Mouse (Mus musculus): ENCODE results near the gene Oxld1. TPM values are rescaled to one million over a fixed set of nuclear protein-coding genes. Genes with fewer than 3 reads are reported as not detected.

Gene Oxld1
- polyA plus RNA-seq, 1 experiment from 2014 or later: 15.8 TPM

DNA sequence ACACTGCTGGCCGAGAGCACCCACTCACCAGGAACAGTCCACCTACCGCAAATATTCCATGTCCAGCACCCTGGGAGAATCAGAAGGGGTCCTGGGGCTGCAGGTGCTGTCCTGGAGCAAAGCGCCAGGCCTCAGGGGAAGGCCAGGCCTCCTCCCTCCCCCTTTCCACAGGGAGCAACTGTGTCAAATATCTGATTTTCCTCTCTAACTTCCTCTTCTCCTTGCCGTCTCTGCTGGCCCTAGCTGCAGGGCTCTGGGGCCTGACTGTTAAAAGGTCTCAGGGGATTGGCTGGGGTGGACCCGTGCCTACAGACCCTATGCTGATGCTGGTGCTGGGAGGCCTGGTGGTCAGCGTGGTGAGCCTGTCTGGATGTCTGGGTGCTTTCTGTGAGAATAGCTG lies 13.8 kb downstream of the Oxld1 start:
- Histone ChIP-seq H3K4me3 (ENCODE audit: low read length) (no peak overlapping the region), H3K4me2 (ENCODE audit: low read length) (no peak overlapping the region)
- WGBS: 70% methylated on average over 6 of the region's 6 CpGs

GRCm38 (mm10) chr11:120442765-120443280 lies 15.0 kb downstream of the Oxld1 start:
- no peaks in the 10 kb centered on the region for H3K27me3 ChIP-seq (replicated peaks; ENCODE audit: control insufficient read depth, insufficient read depth, low read length)
- no peaks in the 10 kb centered on the region for H3K4me1 ChIP-seq (ENCODE audit: control insufficient read depth, insufficient read depth, low read depth, low read length)
- no peak overlapping the region for H3K27ac ChIP-seq (ENCODE audit: low read depth, low read length)
- H3K9me3 ChIP-seq (ENCODE audit: control insufficient read depth, low read length): no peaks in the 10 kb centered on the region
- H3K4me3 ChIP-seq (ENCODE audit: low read length): no peak overlapping the region
- WGBS: 91% methylated on average over 3 of the region's 3 CpGs
- no peak overlapping the region for H3K9ac ChIP-seq (ENCODE audit: low read depth, low read length)
- no peak overlapping the region for H3K4me2 ChIP-seq (ENCODE audit: low read length)
- no peak for ATAC-seq
- H3K36me3 ChIP-seq (ENCODE audit: control insufficient read depth, insufficient read depth, low read length): no peaks in the 10 kb centered on the region

More for the DNA sequence above, 13.8 kb downstream of the Oxld1 start:
- Histone ChIP-seq H3K9ac (ENCODE audit: low read depth, low read length) (no peak overlapping the region), H3K27me3 (replicated peaks; ENCODE audit: control insufficient read depth, insufficient read depth, low read length) (no peaks in the 10 kb centered on the region), H3K27ac (ENCODE audit: low read depth, low read length) (no peak overlapping the region), H3K36me3 (ENCODE audit: control insufficient read depth, insufficient read depth, low read length) (no peaks in the 10 kb centered on the region), H3K9me3 (ENCODE audit: control insufficient read depth, low read length) (no peaks in the 10 kb centered on the region), H3K4me1 (ENCODE audit: control insufficient read depth, insufficient read depth, low read depth, low read length) (no peaks in the 10 kb centered on the region)
- no peak for ATAC-seq

DNA sequence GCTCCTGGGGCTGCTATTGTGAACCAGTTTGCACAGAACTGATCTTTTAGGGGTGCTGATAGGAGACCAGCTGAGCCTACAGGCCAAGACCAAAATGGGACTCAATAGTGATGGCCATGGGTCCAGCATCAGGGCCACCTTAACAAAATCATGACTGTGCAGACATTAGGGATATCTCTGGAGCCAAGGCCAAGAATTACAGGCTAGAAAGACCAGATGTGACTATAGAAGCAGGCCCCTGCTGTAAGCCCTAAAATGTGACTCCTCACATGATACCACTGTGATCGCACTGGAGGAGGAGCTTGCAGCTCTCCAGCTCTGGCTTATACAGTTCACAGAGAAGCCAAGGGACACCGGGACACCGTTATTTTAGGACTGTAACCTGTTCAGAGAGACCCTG lies 15.5 kb downstream of the Oxld1 start, which contains the start of gene Tspan10:
Tspan10 (plus strand) TSS at position 301 of the 400 bp plus-strand sequence.
- H3K9me3 ChIP-seq (ENCODE audit: control insufficient read depth, low read length): no peaks in the 10 kb centered on the region
- H3K36me3 ChIP-seq (ENCODE audit: control insufficient read depth, insufficient read depth, low read length): no peaks in the 10 kb centered on the region
- no peak within 1 kb of the TSS for H3K4me3 ChIP-seq (ENCODE audit: low read length)
- H3K4me1 ChIP-seq (ENCODE audit: control insufficient read depth, insufficient read depth, low read depth, low read length): no peaks in the 10 kb centered on the region
- no peak within 1 kb of the TSS for H3K9ac ChIP-seq (ENCODE audit: low read depth, low read length)
- no peak within 1 kb of the TSS for H3K27ac ChIP-seq (ENCODE audit: low read depth, low read length)
- WGBS: 86% methylated on average over 3 of the region's 3 CpGs
- ATAC-seq: no peak
- H3K27me3 ChIP-seq (replicated peaks; ENCODE audit: control insufficient read depth, insufficient read depth, low read length): no peaks in the 10 kb centered on the region
- H3K4me2 ChIP-seq (ENCODE audit: low read length): no peak within 1 kb of the TSS

GRCm38 (mm10) chr11:120437857-120438385 lies 19.9 kb downstream of the Oxld1 start:
- H3K27ac ChIP-seq (ENCODE audit: low read depth, low read length): peak overlapping the region; percentile 85; the same call in 1 of the 2 replicates
- H3K9me3 ChIP-seq (ENCODE audit: control insufficient read depth, low read length): no peaks in the 10 kb centered on the region
- H3K27me3 ChIP-seq (replicated peaks; ENCODE audit: control insufficient read depth, insufficient read depth, low read length): no peaks in the 10 kb centered on the region
- peaks cover under 1% of the 10 kb centered on the region; the same call in 1 of the 2 replicates for H3K36me3 ChIP-seq (ENCODE audit: control insufficient read depth, insufficient read depth, low read length)
- H3K4me3 ChIP-seq (ENCODE audit: low read length): peak overlapping the region; percentile 94
- H3K4me1 ChIP-seq (ENCODE audit: control insufficient read depth, insufficient read depth, low read depth, low read length): peaks cover 12% of the 10 kb centered on the region
- no peak for ATAC-seq
- 30% methylated on average over 12 of the region's 12 CpGs for WGBS
- H3K4me2 ChIP-seq (ENCODE audit: low read length): peak overlapping the region; percentile 92
- H3K9ac ChIP-seq (ENCODE audit: low read depth, low read length): peak overlapping the region; percentile 97

GRCm38 (mm10) chr11:120437152-120437856 lies 20.6 kb downstream of the Oxld1 start, which contains the start of gene Nploc4:
Nploc4 (minus strand) TSS chr11:120437708.
- Histone ChIP-seq H3K9me3 (ENCODE audit: control insufficient read depth, low read length) (no peaks in the 10 kb centered on the region), H3K4me3 (ENCODE audit: low read length) (peak within 1 kb of the TSS; percentile 94), H3K9ac (ENCODE audit: low read depth, low read length) (peak within 1 kb of the TSS; percentile 97), H3K27me3 (replicated peaks; ENCODE audit: control insufficient read depth, insufficient read depth, low read length) (no peaks in the 10 kb centered on the region), H3K4me1 (ENCODE audit: control insufficient read depth, insufficient read depth, low read depth, low read length) (peaks cover 12% of the 10 kb centered on the region), H3K36me3 (ENCODE audit: control insufficient read depth, insufficient read depth, low read length) (peaks cover 7% of the 10 kb centered on the region; the same call in 1 of the 2 replicates), H3K27ac (ENCODE audit: low read depth, low read length) (peak within 1 kb of the TSS; percentile 85), H3K4me2 (ENCODE audit: low read length) (peak within 1 kb of the TSS; percentile 92)
- WGBS: under 1% methylated on average over 58 of the region's 77 CpGs
- peak; percentile 90 for ATAC-seq

DNA sequence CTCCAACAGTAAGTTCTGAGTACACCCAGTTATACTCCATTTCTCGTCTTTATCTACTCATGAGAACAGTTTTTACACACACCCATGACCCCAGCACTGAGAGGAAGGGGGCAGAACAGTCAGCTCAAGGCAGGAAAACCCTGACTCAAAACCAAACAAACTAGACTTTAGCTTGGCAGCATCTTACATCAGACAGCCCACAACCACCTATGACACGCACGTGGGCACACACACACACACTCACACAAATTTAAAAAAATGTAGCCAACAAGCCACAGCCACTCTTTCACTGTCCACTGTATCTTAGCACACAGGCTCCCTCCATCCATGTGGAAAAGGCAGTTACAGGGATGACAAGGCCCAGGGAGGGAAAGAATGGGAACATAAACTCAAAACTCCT lies 31.1 kb downstream of the Oxld1 start:
- Histone ChIP-seq H3K36me3 (ENCODE audit: control insufficient read depth, insufficient read depth, low read length) (peaks cover 23% of the 10 kb centered on the region), H3K27ac (ENCODE audit: low read depth, low read length) (no peak overlapping the region), H3K4me2 (ENCODE audit: low read length) (no peak overlapping the region), H3K4me3 (ENCODE audit: low read length) (no peak overlapping the region), H3K9me3 (ENCODE audit: control insufficient read depth, low read length) (no peaks in the 10 kb centered on the region), H3K27me3 (replicated peaks; ENCODE audit: control insufficient read depth, insufficient read depth, low read length) (no peaks in the 10 kb centered on the region), H3K4me1 (ENCODE audit: control insufficient read depth, insufficient read depth, low read depth, low read length) (no peaks in the 10 kb centered on the region), H3K9ac (ENCODE audit: low read depth, low read length) (no peak overlapping the region)
- 96% methylated on average over 3 of the region's 3 CpGs for WGBS
- ATAC-seq: no peak

- Histone ChIP-seq H3K4me3 (ENCODE audit: low read length) (no peak overlapping the region), H3K9ac (ENCODE audit: low read depth, low read length) (no peak overlapping the region), H3K4me1 (ENCODE audit: control insufficient read depth, insufficient read depth, low read depth, low read length) (no peaks in the 10 kb centered on the region), H3K27me3 (replicated peaks; ENCODE audit: control insufficient read depth, insufficient read depth, low read length) (no peaks in the 10 kb centered on the region), H3K27ac (ENCODE audit: low read depth, low read length) (no peak overlapping the region), H3K36me3 (ENCODE audit: control insufficient read depth, insufficient read depth, low read length) (peaks cover 27% of the 10 kb centered on the region), H3K4me2 (ENCODE audit: low read length) (no peak overlapping the region), H3K9me3 (ENCODE audit: control insufficient read depth, low read length) (no peaks in the 10 kb centered on the region)
- ATAC-seq: no peak
- 72% methylated on average over 9 of the region's 9 CpGs for WGBS
Observed at GRCm38 (mm10) chr11:120423569-120424295, 34.1 kb downstream of the Oxld1 start.

DNA sequence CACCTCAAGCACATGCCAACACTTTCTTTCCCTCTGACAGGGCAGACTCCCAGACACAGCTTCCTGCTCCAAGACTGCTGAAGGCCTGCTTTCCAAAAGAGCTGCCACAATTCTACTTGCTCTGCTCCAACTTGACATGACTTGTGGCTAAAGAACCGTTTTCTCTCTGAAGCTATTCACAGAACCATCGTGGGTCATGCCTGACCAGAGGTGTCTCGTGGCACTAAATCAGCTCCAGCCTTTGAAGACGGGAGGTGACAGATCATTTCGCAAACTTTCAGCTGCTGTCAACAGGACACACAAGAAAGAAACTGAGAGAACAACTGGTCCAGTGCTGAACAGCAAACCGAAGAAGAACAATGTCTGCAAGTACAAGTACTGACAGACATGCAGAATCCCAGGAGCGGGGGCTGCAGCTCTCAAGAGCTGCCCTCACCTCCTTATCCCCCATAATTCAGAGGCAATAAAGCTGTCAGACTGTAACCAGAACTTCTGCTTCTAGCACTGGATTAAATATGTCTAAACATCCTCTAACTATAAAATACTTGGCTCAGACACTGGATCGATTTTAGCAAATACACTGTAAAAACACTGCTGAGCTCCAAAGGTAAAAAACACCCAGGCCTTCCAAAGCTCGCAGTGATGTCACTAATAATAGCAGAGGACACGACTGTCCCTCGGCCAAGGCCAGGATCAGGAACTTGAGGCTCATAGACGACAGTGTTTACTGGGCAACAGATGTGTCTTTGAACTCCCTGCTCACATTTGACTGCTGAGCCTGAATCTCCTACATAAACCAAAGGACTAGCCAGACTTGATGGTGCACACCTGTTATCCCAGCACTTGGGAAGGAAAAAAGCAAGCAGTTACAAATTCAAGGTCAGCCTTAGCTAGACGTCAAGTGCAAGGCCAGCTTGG lies 35.0 kb downstream of the Oxld1 start:
- WGBS: 87% methylated on average over 13 of the region's 13 CpGs
- Histone ChIP-seq H3K27ac (ENCODE audit: low read depth, low read length) (no peak overlapping the region), H3K4me2 (ENCODE audit: low read length) (no peak overlapping the region), H3K9me3 (ENCODE audit: control insufficient read depth, low read length) (no peaks in the 10 kb centered on the region), H3K4me1 (ENCODE audit: control insufficient read depth, insufficient read depth, low read depth, low read length) (no peaks in the 10 kb centered on the region), H3K36me3 (ENCODE audit: control insufficient read depth, insufficient read depth, low read length) (peaks cover 24% of the 10 kb centered on the region), H3K4me3 (ENCODE audit: low read length) (no peak overlapping the region), H3K9ac (ENCODE audit: low read depth, low read length) (no peak overlapping the region), H3K27me3 (replicated peaks; ENCODE audit: control insufficient read depth, insufficient read depth, low read length) (no peaks in the 10 kb centered on the region)
- no peak for ATAC-seq
